Mouse (Mus musculus) WW6 (cell line): ENCODE results near the gene Pidd1.
"Not testable (repeated sequence)": the region's sequence is repeated elsewhere in the genome, so short reads cannot be mapped to it uniquely, and the experiment has no call there.

Experiments
- DNase-seq: peaks from one replicate; pipeline ENCODE4 v3.0.0-alpha.2; 2013; ENCODE audit warnings: low read depth, low spot score

Pidd1 gene

DNA sequence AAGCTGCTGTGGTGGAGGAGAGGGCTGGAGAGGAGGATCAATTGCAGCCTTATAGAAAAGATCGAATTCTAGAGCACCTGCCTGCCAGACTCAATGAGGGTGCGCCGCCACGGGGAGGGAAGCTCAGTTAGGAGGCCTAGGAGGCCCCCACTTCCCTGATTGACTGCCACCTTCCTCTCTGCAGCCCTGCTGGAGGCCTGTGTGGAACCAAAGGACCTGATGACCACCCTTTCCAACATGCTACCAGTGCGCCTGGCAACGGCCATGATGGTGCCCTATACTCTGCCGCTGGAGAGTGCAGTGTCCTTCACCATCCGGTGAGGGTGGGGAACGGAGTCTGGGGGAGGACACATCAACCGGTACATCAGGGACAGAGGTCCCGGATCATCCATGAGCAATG is 14.8 kb upstream of the Pidd1 start:
- no peak for DNase-seq

DNA sequence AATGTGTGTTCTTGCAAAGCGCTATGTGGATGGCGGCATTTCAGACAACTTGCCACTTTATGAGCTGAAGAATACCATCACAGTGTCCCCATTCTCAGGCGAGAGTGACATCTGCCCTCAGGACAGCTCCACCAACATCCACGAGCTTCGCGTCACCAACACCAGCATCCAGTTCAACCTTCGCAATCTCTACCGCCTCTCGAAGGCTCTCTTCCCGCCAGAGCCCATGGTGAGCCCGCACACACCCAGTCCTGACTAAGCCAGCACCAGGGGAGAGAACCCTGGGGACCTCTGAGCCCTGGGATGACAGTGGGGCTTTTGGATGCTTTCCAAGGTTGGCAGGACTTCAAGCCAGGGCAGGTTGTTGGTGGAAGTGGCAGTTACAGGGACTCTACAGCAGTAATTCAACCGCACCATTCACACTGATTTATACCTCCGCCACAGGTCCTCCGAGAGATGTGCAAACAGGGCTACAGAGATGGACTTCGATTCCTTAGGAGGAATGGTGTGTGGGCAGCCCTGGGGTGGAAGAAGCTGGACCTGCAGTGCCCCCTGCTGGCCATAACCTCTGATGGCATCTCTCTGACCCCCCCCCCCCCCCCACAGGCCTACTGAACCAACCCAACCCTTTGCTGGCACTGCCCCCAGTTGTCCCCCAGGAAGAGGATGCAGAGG is 14.3 kb upstream of the Pidd1 start:
- DNase-seq, result no peak

DNA sequence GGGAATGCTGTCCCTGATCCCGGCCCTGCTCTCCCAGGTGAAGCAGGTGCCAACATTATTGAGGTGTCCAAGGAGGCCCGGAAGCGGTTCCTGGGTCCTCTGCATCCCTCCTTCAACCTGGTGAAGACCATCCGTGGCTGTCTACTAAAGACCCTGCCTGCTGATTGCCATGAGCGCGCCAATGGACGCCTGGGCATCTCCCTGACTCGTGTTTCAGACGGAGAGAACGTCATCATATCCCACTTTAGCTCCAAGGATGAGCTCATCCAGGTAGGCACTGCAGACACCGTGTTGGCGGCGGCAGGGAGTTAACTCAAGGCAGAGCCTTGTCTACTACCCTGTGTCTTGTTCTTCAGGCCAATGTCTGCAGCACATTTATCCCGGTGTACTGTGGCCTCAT is 13.4 kb upstream of the Pidd1 start:
- DNase-seq, result no peak

DNA sequence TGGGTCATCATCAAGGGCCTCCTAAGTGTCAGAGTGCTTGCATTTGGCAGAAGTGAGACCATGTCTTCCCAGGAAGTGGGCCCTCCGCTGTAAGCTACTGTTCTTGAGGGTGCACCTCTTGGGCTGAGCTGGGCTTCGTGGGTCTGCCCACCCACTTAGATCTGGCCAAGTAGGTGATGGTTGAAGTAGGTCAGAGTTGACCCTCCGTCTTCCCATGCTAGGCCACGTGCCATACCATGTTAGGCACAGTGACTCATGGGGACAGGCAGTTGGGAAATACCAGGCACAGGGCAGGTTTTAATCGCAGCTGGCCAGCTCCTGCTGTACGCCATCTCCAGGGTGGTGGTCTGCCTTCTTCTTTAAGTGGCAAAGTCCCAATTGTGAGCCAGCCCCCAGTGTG is 12.9 kb upstream of the Pidd1 start:
- no peak for DNase-seq

DNA sequence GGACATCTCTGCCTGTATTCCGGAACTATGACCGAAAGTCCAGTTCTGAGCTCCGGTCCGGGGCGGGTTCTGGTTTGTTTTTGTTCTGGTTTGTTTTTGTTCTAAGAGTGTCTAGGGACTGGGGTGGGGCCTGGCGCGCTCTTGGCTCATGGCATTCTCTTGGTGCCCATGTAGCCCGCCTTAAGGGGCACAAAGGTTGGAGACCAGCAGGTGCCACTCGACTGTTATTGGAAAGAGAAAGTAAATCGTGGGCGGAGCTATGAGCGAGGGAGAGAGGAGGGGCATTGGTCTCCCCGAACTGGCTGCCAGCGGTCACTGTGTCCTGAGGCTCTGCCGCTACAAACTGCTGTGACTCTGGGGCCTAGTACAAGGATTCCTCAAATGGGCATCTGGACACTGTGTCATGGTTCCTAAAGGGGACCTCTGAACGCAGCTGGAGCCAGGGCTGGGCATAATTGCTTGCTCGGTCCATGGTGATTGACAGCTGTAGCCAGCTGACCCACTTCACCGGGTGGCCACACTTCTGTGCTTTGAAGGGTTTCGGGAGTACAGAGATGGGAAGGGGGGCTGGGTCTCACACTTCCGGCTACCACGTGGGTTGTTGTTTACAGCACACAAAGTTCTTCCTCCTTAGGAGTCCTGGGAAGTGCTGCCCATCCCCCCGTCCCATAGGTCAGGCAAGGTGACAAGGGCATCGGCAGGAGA is 11.9 kb upstream of the Pidd1 start:
- DNase-seq, result no peak

DNA sequence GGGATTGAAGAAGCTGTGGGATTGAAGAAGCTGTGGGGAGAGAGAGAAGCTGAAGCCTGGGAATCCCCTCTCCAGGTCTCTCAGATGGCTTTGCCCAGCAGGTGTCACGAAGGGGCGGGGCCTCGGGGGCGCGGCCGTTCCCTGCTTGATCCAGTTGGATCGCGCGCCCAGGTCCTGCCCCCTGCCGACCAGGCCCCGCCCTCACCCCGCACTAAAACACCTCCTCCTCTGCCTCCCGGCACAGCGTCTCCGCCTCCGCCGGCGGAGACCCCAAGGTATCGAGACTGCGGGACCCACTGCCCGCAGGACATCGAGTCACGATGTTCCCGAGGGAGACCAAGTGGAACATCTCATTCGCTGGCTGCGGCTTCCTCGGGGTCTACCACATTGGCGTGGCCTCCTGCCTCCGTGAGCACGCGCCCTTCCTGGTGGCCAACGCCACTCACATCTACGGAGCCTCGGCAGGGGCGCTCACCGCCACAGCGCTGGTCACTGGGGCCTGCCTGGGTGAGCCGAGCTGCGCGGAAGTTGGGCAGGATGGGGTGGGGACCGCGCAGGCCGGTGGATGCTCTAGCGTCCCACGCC is 11.2 kb upstream of the Pidd1 start, which contains the start of gene Pnpla2:
Gene Pnpla2 (plus strand): TSS at position 232 of the 585 bp plus-strand sequence.
- peak; percentile 87 for DNase-seq

DNA sequence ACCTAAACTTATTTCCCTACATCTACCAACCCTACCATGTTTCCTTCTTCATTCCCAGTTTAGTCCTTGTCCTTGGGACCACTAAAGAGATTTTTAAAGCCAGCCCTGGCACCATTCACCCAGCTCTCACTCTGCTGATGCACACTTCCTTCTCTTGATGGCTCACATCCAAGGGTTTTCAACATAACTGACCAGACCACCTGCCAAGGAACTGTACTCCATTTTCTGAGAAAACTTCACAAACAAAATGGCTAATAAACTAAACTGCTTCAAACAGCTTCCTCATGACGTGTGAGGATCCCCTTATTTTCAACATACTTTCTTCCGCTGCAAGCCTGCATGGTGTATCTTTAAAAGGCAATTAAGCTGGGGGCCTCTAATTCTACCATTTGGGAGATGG is 9.8 kb upstream of the Pidd1 start:
- DNase-seq, result no peak

DNA sequence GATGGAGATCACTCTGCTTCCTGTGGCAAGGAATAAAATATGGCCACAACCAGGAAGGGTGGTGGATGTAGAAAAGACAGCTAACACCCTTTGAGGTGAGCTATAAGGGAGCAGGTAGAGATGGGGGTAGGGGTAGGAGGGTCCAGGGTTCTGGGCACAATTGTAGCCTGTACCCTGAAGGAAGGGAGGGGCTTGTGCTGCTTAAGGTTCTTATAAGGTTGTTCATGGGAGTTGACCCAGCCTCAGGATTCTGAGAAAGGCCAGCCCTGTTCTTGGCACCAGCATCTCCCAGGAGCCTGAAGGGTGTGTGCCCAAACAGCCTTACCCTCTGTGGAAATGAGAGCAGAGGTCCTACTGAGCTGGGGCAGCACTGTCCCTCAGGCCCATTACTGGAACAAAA is 8.1 kb upstream of the Pidd1 start:
- DNase-seq, result no peak

DNA sequence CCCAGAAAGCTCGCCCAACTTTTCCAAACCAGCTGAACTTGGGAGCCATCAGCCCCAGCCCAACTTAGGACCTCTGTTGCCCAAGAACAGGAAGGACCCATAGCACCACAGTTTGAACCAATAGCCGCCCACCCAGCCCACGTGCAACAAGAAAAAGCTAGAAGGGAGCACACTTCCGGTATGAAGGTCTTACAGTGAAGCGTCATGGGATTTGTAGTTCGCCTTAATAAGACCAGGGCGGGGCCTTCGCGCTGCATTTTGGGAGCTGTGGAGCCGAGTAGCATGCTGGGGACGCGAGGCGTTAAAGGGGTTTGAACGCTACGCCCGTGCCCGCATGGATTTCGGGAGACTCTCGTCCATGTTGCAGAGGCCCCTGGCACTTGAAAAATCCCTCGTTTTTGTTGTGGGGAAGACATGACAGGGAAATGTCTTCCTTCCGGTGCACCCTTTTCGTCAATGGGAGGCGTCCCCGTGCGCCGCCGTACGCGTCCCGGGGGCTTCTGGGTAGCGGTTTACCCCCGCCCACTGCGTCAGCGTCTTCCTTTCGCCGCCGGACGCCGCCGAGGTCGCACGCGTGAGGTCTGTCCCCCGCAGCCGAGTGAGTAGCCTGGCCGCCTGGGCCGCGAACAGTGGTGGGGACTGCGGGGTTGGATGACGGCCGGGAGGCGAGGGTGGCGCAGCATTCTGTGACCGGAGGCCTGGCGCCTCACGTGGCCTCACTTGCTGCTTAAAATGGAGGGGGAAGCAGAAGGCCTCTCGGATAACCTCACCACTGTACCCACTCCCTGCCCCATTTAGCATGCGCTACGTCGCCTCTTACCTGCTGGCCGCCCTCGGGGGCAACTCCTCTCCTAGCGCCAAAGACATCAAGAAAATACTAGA is 3.5 kb upstream of the Pidd1 start, which contains the start of gene Rplp2:
Gene Rplp2 (plus strand): TSS at position 261 of the 882 bp plus-strand sequence.
- peak; percentile 84 for DNase-seq

DNA sequence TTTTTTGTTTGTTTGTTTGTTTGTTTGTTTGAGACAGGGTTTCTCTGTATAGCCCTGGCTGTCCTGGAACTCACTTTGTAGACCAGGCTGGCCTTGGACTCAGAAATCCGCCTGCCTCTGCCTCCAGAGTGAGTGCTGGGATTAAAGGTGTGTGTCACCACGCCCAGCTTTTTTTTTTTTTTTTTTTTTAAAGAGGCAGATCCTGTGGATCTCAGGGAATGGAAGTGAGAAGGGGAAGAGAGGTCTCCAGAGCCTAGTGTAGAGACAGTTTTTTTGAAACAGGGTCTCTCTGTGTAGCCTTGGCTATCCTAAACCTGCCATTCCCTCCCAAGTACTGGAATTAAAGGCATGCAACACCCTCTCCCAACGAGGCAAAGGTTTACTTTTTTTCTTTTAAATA is 2.5 kb upstream of the Pidd1 start:
- not testable (repeated sequence) for DNase-seq

DNA sequence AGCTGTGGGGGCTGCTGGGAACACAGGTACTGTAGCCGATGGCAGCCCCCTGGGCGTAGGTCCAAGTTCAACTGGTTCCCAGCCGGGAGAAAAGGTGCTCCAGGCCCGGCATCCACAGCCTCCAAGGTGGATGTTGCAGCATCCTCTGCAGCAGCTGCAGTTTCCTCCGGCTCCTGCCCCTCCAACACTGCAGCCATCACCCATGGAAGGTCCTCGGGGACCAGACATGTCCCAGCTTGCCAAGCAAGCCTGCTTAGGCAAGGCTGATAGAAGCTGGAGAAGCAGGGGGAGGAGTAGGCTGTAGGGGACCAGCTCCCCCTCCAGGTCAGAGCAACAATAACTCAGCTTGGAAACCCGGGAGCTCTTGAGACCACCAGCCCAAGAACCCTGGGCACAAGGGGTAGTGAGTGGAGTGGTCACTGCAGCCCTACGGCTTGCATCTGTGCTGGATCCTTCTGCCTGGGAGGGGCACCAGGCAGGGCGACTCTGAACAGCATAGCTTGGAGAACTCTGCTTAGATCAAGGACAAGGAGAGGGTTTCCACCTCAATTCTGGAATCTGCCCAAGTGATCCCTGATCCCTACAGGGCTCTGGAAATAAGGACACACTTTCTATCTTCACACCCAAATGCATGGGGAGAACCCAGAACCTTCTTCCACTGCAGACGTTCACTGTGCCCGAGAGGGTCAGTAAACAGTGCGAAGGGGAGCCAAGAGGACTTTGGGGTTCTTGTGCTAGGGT is 574 bp downstream of the Pidd1 start:
- no peak for DNase-seq

DNA sequence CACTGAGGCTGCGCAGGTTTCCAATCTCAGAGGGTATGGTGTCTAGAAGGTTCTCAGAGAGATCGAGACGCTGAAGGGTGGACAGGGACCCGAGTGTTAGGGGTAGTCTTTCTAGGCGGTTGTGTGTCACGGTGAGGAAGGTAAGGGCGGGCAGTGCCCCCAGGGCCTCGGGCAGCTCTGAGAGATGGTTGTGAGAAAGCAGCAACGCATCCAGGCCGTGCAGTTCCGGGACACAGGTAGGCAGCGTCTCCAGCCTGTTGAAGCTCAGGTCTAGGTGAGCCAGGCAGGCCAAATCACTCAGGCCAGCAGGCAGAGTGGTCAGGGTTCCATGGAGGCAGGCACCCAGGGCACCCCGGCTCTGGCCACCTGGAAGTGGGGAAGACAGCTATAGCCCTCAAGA is 1.6 kb downstream of the Pidd1 start:
- DNase-seq, result no peak

DNA sequence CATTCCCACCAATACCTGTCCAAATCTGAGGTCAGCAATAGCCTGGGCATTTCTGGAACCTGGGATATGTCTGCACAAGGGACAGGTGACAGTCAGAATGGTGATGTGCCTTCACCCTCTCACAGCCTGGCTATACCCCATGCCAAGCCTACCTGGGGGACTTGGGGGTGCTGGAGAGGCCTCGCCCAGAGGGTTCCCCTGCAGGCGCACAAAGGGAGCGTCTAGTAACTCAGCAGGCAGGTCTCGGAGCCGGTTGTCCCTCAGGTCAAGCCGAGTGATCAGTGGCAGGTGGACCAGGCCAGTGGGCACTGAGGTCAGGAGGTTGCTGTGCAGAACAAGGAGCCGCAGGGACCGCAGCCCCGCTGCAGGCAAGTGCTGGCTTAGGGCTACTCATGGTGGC is 2.4 kb downstream of the Pidd1 start:
- DNase-seq, result no peak

DNA sequence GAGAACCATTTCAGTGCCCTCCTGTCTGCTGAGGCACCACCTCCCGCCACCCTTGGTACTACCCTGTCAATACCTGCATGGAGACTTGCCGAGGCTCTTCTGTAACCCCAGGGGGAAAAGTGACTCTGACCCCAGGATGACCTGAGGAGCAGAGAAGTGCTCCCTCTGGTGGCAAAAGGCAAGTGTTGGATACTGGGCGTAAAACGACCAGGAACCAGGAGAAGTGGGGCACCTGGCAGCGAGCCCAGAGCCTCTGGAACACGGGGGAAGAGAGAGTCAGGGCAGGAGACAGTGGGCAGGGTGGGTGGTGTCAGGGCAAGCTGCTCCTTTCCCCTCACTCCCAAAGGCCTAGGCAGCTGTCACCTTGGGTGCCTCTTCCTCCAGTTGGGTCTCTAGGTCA is 3.2 kb downstream of the Pidd1 start:
- DNase-seq, result no peak

DNA sequence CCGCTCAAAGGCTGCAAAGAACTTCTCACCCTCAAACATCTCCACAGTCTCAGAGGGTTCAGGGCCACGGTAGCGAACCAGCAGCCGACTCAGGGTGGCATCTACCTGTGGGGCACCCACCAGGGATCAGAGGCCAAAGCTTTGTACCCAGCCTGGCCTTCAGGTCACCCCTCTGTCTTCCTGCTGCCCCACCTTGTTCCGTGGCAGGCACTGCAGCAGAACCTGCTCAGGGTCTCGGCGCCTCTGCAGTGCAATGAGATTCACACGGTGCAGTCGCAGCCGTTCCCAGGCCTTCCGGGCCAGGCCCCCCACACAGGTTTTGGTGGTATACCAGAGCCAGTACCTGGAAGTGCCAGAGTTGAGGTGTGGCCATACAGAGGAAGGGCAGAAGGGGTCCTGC is 4.0 kb downstream of the Pidd1 start:
- no peak for DNase-seq

DNA sequence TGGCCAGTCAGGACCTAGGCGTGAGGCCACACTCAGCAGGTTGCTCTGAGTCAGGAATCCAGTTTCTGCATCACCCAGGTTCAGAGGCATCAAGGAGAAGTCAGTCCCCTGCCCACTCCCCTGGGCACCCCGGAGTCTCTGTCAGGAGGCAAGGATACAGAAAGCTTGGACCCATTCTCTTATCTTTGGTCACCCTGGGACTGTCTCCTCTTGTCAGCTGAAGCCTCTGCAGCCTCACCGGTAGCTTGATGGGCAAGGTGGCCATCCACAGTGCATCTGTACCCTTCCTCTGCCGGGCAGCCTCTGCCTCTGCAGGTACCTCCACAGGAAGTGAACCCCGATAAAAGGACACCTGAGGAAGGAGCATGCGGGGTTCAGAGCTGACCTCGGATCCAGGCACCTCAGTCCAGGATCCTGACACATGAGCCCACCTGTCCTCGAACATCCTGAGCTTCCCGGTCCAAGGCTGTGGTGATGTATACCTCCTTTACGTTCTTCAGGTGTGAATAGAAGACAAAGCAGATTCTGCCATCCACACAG is 4.6 kb downstream of the Pidd1 start:
- no peak for DNase-seq

DNA sequence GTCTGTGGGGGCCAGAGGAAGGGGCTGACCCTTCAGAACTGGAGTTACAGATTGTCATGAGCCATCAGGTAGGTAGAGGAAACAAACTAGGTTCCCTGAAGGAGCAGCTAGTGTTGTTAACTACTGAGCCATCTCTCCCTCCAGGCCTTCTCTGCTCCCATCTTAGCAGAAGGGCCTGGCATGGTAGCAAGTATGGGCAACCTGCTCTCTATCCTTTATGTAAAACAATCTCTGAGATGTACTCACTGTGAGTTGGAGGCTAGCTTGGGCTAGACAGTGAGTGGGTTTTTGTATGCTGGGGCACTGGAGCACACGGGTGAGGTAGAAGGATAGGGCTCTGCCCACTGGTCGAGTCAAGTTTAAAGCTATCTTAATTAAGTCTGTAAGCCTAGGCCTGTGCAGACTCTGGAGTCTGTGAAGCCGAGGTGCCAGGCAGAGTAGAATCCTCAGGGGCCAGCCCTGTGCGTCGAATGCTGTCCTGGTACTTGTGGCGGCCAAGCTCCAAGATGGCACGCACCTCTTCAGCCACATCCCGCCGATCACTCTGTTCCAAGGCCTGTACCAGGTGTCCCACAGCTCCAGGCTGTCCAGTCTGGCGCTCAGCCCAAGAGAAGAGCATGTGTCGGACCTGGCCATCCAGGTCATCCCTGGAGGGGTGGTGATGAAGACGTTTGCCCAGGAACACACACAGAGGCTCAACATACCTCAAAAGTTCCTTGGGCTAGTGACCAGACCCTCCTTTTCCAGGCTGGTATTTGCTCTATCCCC is 5.4 kb downstream of the Pidd1 start:
- DNase-seq, result no peak

DNA sequence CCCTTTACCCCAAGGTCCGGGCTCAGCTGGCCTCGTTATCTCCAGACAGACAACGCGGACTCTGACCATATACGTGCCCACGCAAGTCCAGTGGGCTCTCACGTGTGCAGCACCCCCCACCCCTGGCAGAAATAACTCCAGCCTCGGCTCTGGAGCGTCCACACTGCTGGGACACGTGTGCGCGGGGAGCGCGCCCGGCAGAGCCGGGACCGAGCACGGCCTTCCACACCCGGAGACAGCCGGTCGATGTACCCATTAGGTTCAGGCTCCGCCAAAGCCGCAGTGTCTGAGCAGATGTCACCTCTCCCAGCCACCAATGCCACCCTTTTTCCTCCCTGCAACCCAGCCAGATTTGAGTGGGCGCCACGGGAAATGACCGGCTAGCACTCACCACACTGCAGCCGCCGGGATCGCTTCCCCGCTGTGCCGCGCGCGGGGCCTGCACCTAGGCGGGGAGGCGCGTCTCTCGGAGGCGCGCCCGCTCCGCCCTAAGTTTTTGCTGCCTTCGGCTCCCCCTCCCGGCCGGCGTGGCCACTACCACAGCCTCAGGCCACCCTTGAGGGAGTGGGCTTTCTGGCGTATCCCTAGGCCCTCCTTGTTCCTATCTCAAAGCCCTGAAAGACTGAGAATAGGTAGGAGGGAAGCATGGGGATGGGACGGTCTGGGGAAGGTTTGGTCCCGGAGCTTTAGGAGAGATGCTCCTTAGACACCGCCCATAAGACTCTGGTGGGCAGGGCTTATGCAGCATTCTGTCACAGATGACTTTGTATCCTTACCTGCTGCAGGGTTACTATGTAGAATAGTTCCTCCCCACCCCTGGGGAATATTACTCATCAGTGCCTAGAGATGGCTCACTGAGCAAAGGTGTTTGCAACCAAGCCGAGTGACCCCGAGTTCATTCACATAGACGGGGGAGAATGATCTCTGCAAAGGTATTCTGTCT is 6.4 kb downstream of the Pidd1 start, which contains the start of gene Slc25a22:
Gene Slc25a22 (minus strand): TSS at position 715 of the 943 bp plus-strand sequence.
- DNase-seq, result peak; percentile 73

DNA sequence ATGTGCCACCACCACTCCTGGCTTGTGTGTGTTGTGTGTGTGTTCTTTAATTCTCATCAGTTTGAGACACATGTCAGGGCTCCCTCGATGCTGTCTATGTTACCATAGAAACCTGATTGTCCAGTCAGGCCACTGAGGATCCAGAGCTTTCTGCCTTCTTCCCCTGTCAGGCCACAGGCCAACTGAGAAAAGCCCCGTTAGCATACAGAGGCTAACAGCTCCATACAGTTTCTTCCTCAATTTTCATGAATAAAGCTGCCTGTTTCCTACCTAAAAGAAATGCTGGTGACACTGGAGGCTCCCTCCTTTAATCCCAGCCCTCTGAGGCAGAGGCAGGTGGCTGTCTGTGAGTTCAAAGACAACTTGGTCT is 7.3 kb downstream of the Pidd1 start:
- DNase-seq, result no peak
